Mouse (Mus musculus) lung, postnatal 0 days (tissue): ENCODE data around the gene Tenm3.

Experiments used
- CTCF ChIP-seq: IDR thresholded peaks from 2 replicates; pipeline ENCODE4 v1.5.1; 2016; ENCODE audit warnings: antibody characterized with exemption, mild to moderate bottlenecking
- EP300 ChIP-seq: IDR thresholded peaks from 2 replicates; pipeline ENCODE4 v1.6.1; 2016; ENCODE audit warnings: antibody characterized with exemption, mild to moderate bottlenecking, control low read depth

DNA sequence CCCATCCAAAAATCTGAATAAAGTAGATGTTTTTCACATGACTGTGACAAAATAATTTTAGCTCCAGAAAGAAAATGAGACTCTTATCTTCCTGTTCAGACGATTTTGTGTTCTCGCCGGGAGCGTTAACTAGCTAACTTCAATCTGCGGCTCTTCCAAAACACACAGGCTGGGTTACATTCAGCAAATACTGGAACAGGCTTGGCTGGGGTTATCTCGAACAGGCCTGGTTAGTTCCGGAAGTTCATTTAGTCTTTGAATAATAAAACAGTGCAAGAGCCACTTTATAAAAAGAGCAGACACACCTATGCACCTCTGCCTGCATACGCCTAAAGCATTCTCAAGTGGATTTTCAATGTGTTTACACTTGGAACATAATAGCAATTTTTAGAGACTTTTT is 40.7 kb downstream of the Tenm3 start:
- TF ChIP-seq CTCF (no peak), EP300 (no peak)
